Mouse (Mus musculus): Measurements from ENCODE around the gene Gm12185. TPM values are rescaled to one million over a fixed set of nuclear protein-coding genes. Genes with fewer than 3 reads are reported as not detected.

Gm12185 gene
- polyA plus RNA-seq, 2 experiments, result 0.02 TPM; not detected in 1

DNA sequence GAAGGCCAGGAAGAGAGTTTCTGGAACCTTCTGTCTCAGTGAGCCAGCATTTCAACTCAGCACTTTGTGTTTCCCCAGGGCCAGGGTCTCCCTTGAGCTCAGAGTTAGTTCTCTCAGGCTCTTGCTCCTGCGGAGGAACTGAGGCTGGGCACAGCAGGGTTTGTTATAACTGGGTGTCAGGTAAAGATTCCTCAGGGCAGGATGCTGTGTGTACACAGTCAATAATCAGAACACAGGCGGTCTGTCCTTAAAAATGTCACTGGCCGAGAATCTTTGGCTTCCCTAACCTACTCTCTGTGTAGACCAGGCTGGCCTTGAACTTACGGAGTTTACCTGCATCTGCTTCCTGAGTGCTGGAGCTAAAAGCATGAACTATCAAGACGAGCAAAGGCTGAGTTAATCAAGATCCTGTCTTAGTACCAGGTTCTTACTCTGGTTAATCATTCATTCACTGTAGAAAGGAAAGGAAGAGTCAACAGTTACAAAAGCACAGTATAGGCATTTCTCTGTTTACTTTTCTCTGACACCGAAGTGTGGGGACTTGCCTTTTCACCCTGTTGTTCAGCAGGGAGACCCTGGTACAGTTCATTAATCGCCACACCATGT lies 119.2 kb downstream of the Gm12185 start:
- no peaks in the 10 kb centered on the region for H3K27me3 ChIP-seq (ENCODE audit: control insufficient read depth, insufficient read depth, low read length)
- no peak for ATAC-seq (ENCODE audit: insufficient read depth)
- 0 out of 2 replicates have a peak, but pooled peaks cover 2% of the 10 kb centered on the region for H3K36me3 ChIP-seq (replicated peaks; ENCODE audit: control insufficient read depth, insufficient read depth, low read depth)
- H3K4me2 ChIP-seq (ENCODE audit: low read depth), result peak overlapping the region; percentile 97
- H3K4me1 ChIP-seq (replicated peaks; ENCODE audit: control insufficient read depth in 2 of 2, insufficient read depth in 2 of 2, low read length in 1 of 2), result peaks cover 27 to 49% of the 10 kb centered on the region in 2 experiments
- DNase-seq (ENCODE audit: low read depth in 3 of 3, low spot score in 3 of 3), result peak in 1 of 3 experiments; percentile 32
- WGBS (ENCODE audit: insufficient replicate concordance), result 56% methylated on average over 7 of the region's 7 CpGs
- H3K9me3 ChIP-seq (ENCODE audit: control insufficient read depth, low read length), result no peaks in the 10 kb centered on the region
- peak overlapping the region; percentile 94 for H3K9ac ChIP-seq (replicated peaks)
- no peak for TF ChIP-seq CTCF (IDR thresholded peaks at IDR 0.05; ENCODE audit: low read depth)
- no peak for TF ChIP-seq EP300 (IDR thresholded peaks at IDR 0.05; ENCODE audit: low read depth)
- H3K27ac ChIP-seq, result peak overlapping the region; percentile 72
- H3K4me3 ChIP-seq (ENCODE audit: insufficient read depth in 1 of 2, low read depth in 2 of 2, low read length in 2 of 2), result peak overlapping the region; percentile 73 to 75; a peak in 3 of 4 replicates

DNA sequence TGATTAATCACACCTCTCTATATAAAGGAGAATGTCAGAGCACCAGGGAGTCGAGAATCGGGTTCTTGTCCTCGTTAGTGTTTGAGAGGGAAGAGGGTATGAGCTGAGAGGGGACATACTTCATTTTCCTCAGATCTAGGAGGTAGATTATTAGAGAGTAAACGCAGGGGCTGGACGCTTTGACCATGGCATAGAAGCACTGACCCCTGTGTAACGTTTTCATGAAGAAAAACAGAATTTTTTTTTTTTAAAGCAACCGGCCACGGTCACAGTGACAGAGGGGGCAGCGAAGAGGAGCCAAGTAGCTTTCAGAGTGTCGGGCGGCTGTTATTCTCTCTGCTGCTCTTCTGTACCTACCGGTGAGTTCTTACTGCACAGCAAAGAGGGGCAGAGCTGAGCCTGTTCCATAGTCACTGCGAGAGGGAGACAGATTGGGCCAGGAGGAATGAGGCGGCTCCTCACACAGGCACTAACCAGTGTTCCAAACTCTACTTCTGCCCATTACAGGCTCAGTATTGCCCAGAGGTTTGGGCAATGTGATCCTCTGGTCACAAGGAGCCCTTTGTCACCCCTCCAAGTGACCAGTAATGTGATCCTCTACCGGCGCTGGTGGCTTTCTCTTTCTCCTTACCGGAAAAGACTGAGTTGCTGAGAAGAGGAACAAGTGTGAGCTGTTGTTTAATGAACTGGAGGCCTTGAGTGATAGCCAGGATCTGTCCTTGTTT lies 120.0 kb downstream of the Gm12185 start:
- Histone ChIP-seq H3K9me3 (ENCODE audit: control insufficient read depth, low read length) (no peaks in the 10 kb centered on the region), H3K9ac (replicated peaks) (peak overlapping the region; percentile 94), H3K4me3 (ENCODE audit: insufficient read depth in 1 of 2, low read depth in 2 of 2, low read length in 2 of 2) (peak overlapping the region; percentile 73 to 75), H3K4me2 (ENCODE audit: low read depth) (peak overlapping the region; percentile 97), H3K27me3 (ENCODE audit: control insufficient read depth, insufficient read depth, low read length) (no peaks in the 10 kb centered on the region), H3K27ac (peak overlapping the region; percentile 72), H3K4me1 (replicated peaks; ENCODE audit: control insufficient read depth in 2 of 2, insufficient read depth in 2 of 2, low read length in 1 of 2) (peaks cover 27 to 49% of the 10 kb centered on the region in 2 experiments), H3K36me3 (replicated peaks; ENCODE audit: control insufficient read depth, insufficient read depth, low read depth) (0 out of 2 replicates have a peak, but pooled peaks cover 2% of the 10 kb centered on the region)
- DNase-seq (ENCODE audit: low read depth in 3 of 3, low spot score in 3 of 3) (peak in 1 of 3 experiments; percentile 35), ATAC-seq (ENCODE audit: insufficient read depth) (peak; percentile 13; the same call in 1 of the 2 replicates)
- WGBS (ENCODE audit: insufficient replicate concordance), result under 1% methylated on average over 17 of the region's 17 CpGs
- TF ChIP-seq EP300 (IDR thresholded peaks at IDR 0.05; ENCODE audit: low read depth) (no peak), CTCF (IDR thresholded peaks at IDR 0.05; ENCODE audit: low read depth) (no peak; the same call in 1 of the 2 replicates)

DNA sequence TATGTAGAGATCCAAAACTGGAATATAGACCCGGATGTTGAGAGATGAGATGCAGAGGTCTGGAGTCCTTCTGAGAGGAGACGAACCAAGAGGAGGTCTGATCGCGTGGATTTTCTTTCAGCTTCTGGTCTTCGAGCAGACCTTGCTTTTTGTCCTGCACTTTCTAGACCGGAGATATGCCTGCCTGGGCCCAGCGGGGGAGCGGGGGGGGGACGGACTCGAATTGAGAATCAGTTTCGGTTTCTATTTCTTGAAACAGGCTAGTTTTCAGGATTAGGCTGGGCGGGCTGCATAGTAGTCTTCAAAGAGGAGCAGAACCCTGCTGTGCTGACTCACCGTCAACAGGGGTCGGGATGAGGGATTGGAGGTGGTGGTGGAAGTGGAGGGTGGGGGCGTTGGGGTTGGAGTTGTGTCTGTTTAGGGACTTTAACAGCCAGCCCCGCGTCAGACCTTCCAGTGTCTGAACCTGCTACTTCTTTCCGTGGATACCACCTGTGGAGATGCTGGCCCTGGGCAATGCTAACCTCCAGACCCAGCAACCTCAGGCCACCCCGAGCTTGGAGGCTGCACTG lies 120.7 kb downstream of the Gm12185 start, which contains the start of gene Irgm1:
TSS of gene Irgm1 (minus strand) at position 483 of the 572 bp plus-strand sequence.
- peak in 1 of 3 experiments; percentile 75 for DNase-seq (ENCODE audit: low read depth in 3 of 3, low spot score in 3 of 3)

DNA sequence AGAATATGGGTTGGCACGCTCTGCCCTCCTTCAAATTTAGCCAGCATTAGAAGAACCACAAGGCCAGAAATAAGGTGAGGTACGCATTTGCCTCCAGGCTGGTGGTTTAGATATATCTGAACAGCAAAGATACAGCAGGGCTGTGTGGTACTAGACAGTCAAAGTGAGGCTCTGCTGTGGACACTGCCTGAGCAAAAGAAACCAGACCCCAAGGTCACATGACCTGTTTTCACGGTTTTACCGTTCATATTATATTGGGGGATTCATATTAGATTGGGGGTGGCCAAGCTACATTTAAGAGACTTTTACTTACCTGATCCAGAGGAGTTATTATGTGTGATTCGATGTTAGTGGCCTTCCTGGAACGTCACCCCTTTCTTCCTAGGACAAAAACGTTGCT lies 121.2 kb downstream of the Gm12185 start:
- TF ChIP-seq CTCF (IDR thresholded peaks at IDR 0.05; ENCODE audit: low read depth) (no peak), EP300 (IDR thresholded peaks at IDR 0.05; ENCODE audit: low read depth) (no peak)
- H3K36me3 ChIP-seq (replicated peaks; ENCODE audit: control insufficient read depth, insufficient read depth, low read depth), result peaks cover 7% of the 10 kb centered on the region
- H3K27me3 ChIP-seq (ENCODE audit: control insufficient read depth, insufficient read depth, low read length), result no peaks in the 10 kb centered on the region
- ATAC-seq (ENCODE audit: insufficient read depth) (peak; percentile 32), DNase-seq (ENCODE audit: low read depth in 3 of 3, low spot score in 3 of 3) (no peak)
- WGBS (ENCODE audit: insufficient replicate concordance), result 5% methylated on average over 7 of the region's 7 CpGs
- H3K4me1 ChIP-seq (replicated peaks; ENCODE audit: control insufficient read depth in 2 of 2, insufficient read depth in 2 of 2, low read length in 1 of 2), result peaks cover 27 to 49% of the 10 kb centered on the region in 2 experiments
- peak overlapping the region; percentile 73 to 75 for H3K4me3 ChIP-seq (ENCODE audit: insufficient read depth in 1 of 2, low read depth in 2 of 2, low read length in 2 of 2)
- H3K27ac ChIP-seq, result peak overlapping the region; percentile 72
- peak overlapping the region; percentile 94 for H3K9ac ChIP-seq (replicated peaks)
- H3K4me2 ChIP-seq (ENCODE audit: low read depth), result peak overlapping the region; percentile 97
- H3K9me3 ChIP-seq (ENCODE audit: control insufficient read depth, low read length), result no peaks in the 10 kb centered on the region

More for the DNA sequence above, 120.7 kb downstream of the Gm12185 start, which contains the start of gene Irgm1:
- H3K4me2 ChIP-seq (ENCODE audit: low read depth), result peak within 1 kb of the TSS; percentile 97
- H3K9me3 ChIP-seq (ENCODE audit: control insufficient read depth, low read length), result no peaks in the 10 kb centered on the region
- H3K4me1 ChIP-seq (replicated peaks; ENCODE audit: control insufficient read depth in 2 of 2, insufficient read depth in 2 of 2, low read length in 1 of 2), result peaks cover 27 to 49% of the 10 kb centered on the region in 2 experiments
- H3K27ac ChIP-seq, result peak within 1 kb of the TSS; percentile 72
- ATAC-seq (ENCODE audit: insufficient read depth), result peak; percentile 47
- H3K27me3 ChIP-seq (ENCODE audit: control insufficient read depth, insufficient read depth, low read length), result no peaks in the 10 kb centered on the region
- peaks cover 4% of the 10 kb centered on the region for H3K36me3 ChIP-seq (replicated peaks; ENCODE audit: control insufficient read depth, insufficient read depth, low read depth)
- peak within 1 kb of the TSS; percentile 73 to 75 for H3K4me3 ChIP-seq (ENCODE audit: insufficient read depth in 1 of 2, low read depth in 2 of 2, low read length in 2 of 2)
- peak within 1 kb of the TSS; percentile 94 for H3K9ac ChIP-seq (replicated peaks)
- peak; percentile 56 for TF ChIP-seq CTCF (IDR thresholded peaks at IDR 0.05; ENCODE audit: low read depth)
- TF ChIP-seq EP300 (IDR thresholded peaks at IDR 0.05; ENCODE audit: low read depth), result peak; percentile 25; the same call in 1 of the 2 replicates
- under 1% methylated on average over 19 of the region's 19 CpGs for WGBS (ENCODE audit: insufficient replicate concordance)
